Mouse (Mus musculus) G1E (cell line): ENCODE results near the gene Nfkbiz.

ENCODE experiments used
- CTCF ChIP-seq: IDR thresholded peaks from 2 replicates; pipeline ENCODE4 v1.5.1; 2012; ENCODE audit warnings: low read depth, low read length, inconsistent platforms, mixed read lengths
- GATA1 ChIP-seq: IDR thresholded peaks from 2 replicates; pipeline ENCODE4 v1.6.1; 2012; ENCODE audit warnings: borderline replicate concordance, low read length, inconsistent platforms, mixed read lengths
- GATA2 ChIP-seq: IDR thresholded peaks from 2 replicates; pipeline ENCODE4 v1.6.1; 2012; ENCODE audit warnings: low read depth, low read length, inconsistent platforms, borderline replicate concordance
- POLR2AphosphoS5 ChIP-seq: IDR thresholded peaks from 2 replicates; pipeline ENCODE4 v1.6.1; 2012; ENCODE audit warnings: low read depth, low read length, inconsistent platforms; ENCODE audit not compliant: insufficient replicate concordance
- TAL1 ChIP-seq: conservative IDR thresholded peaks from 2 replicates; pipeline ENCODE4 v1.6.1; 2012; ENCODE audit warnings: low read depth, low read length, inconsistent platforms, mixed read lengths

GRCm38 (mm10) chr16:55816202-55816941 is 22.3 kb downstream of the Nfkbiz start:
- no peak for TF ChIP-seq CTCF
- TF ChIP-seq POLR2AphosphoS5 = no peak
- TF ChIP-seq GATA1 = no peak
- TF ChIP-seq TAL1 = no peak
- TF ChIP-seq GATA2 = no peak
